8 mouse cellular contexts compared by ENCODE assay signal in genomic region chr3:104541139-104542064, GRCm38 (mm10). TPM values are rescaled to one million over a fixed set of nuclear protein-coding genes. Genes with fewer than 3 reads are reported as not detected.
DNase-seq lines count a peak whose midpoint lies in the region; ATAC-seq lines count a peak whose summit lies in the region.

No protein-coding gene starts in this region.

- H3K4me2 ChIP-seq in embryonic facial prominence, embryonic 12.5 days (replicated peaks), result peak overlapping the region; percentile 44
- peak overlapping the region; percentile 61 for H3K4me2 ChIP-seq in limb, embryonic 13.5 days (replicated peaks)
- peak overlapping the region; percentile 50 for H3K4me2 ChIP-seq in midbrain, embryonic 16.5 days (ENCODE audit: low read length)

- no peak overlapping the region; the same call in 1 of the 2 replicates for H3K9ac ChIP-seq in embryonic facial prominence, embryonic 12.5 days
- peak overlapping the region; percentile 48; the same call in 1 of the 2 replicates for H3K9ac ChIP-seq in limb, embryonic 13.5 days
- peak overlapping the region; percentile 10; the same call in 1 of the 2 replicates for H3K9ac ChIP-seq in midbrain, embryonic 16.5 days (ENCODE audit: low read depth, low read length)

- peak overlapping the region; percentile 69 for H3K27ac ChIP-seq in embryonic facial prominence, embryonic 12.5 days
- H3K27ac ChIP-seq in limb, embryonic 13.5 days, result peak overlapping the region; percentile 89
- H3K27ac ChIP-seq in midbrain, embryonic 16.5 days (ENCODE audit: low read length), result no peak overlapping the region

- DNase-seq in CD4-positive, CD25-positive, alpha-beta regulatory T cell, adult 2 months (ENCODE audit: low read depth, low spot score), result peak; percentile 24
- DNase-seq in heart, adult 18-20 months, result peak; percentile 71 to 86
- DNase-seq in kidney, adult 8-10 months, result peak; percentile 49 to 56
- peak; percentile 55 to 58 for DNase-seq in spleen, postnatal 36 days (ENCODE audit: low spot score in 2 of 2)

- H3K27me3 ChIP-seq in embryonic facial prominence, embryonic 12.5 days, result no peaks in the 10 kb centered on the region
- no peaks in the 10 kb centered on the region for H3K27me3 ChIP-seq in limb, embryonic 13.5 days
- H3K27me3 ChIP-seq in midbrain, embryonic 16.5 days (ENCODE audit: control insufficient read depth, insufficient read depth, low read depth, low read length), result no peaks in the 10 kb centered on the region

- H3K4me3 ChIP-seq in embryonic facial prominence, embryonic 12.5 days, result peak overlapping the region; percentile 26; the same call in 1 of the 2 replicates
- peak overlapping the region; percentile 28 for H3K4me3 ChIP-seq in limb, embryonic 13.5 days
- H3K4me3 ChIP-seq in midbrain, embryonic 16.5 days (ENCODE audit: low read depth, low read length), result peak overlapping the region; percentile 23; the same call in 1 of the 2 replicates

- 7% methylated on average over 21 of the region's 21 CpGs for WGBS in embryonic facial prominence, embryonic 12.5 days
- 3% methylated on average over 21 of the region's 21 CpGs for WGBS in limb, embryonic 13.5 days
- 9% methylated on average over 21 of the region's 21 CpGs for WGBS in midbrain, embryonic 16.5 days

- H3K4me1 ChIP-seq in embryonic facial prominence, embryonic 12.5 days, result peaks cover 9% of the 10 kb centered on the region
- peaks cover 26% of the 10 kb centered on the region for H3K4me1 ChIP-seq in limb, embryonic 13.5 days
- peaks cover 3% of the 10 kb centered on the region; the same call in 1 of the 2 replicates for H3K4me1 ChIP-seq in midbrain, embryonic 16.5 days (ENCODE audit: control insufficient read depth, insufficient read depth, low read length)

- H3K9me3 ChIP-seq in embryonic facial prominence, embryonic 12.5 days, result no peaks in the 10 kb centered on the region
- H3K9me3 ChIP-seq in limb, embryonic 13.5 days, result no peaks in the 10 kb centered on the region
- no peaks in the 10 kb centered on the region for H3K9me3 ChIP-seq in midbrain, embryonic 16.5 days (replicated peaks; ENCODE audit: control insufficient read depth, low read length, poor library complexity, severe bottlenecking)

- ATAC-seq in CD4-positive, CD25-positive, alpha-beta regulatory T cell, adult 4 months, result no peak
- ATAC-seq in embryonic facial prominence, embryonic 12.5 days (ENCODE audit: insufficient number of reproducible peaks, insufficient read depth, low FRiP score, low TSS enrichment), result peak; percentile 53
- ATAC-seq in limb, embryonic 13.5 days (ENCODE audit: low FRiP score, low read depth), result peak; percentile 69
- peak; percentile 85 for ATAC-seq in midbrain, embryonic 16.5 days

- H3K36me3 ChIP-seq in embryonic facial prominence, embryonic 12.5 days, result no peaks in the 10 kb centered on the region
- no peaks in the 10 kb centered on the region for H3K36me3 ChIP-seq in limb, embryonic 13.5 days
- no peaks in the 10 kb centered on the region for H3K36me3 ChIP-seq in midbrain, embryonic 16.5 days (ENCODE audit: control insufficient read depth, insufficient read depth, low read length)

RNA-seq across cellular contexts. Expression of gene Lrig2, which starts 29.7 kb away (rescaled TPM):
- 1 to 10 TPM; 6.4 to 7.6 TPM for polyA plus RNA-seq in CD4-positive, CD25-positive, alpha-beta regulatory T cell, adult 4 months (2017; shearing (Covaris generic))
- polyA plus RNA-seq in embryonic facial prominence, embryonic 12.5 days (2016; fragmentation: Nextera tagmentation; extraction: Ambion mirVana), result 26.7 and 27.7 TPM in 2 replicates
- total RNA-seq in heart, adult 18-20 months (2021), result 1 to 10 TPM; 7.9 to 9.4 TPM
- polyA plus RNA-seq in limb, embryonic 13.5 days (2015; fragmentation: Nextera tagmentation; extraction: Ambion mirVana), result 21.5 and 23.0 TPM in 2 replicates
- polyA plus RNA-seq in midbrain, embryonic 16.5 days (2015; fragmentation: Nextera tagmentation; extraction: Ambion mirVana), result 30.7 and 31.7 TPM in 2 replicates

Comparison
In these comparisons a context has a peak if more than half of its experiments do, and no peak if none do; other contexts are left out.
1. DNase-seq: peak in every context shown above with its lines; median percentile 78 in heart, adult 18-20 months; 56 in spleen, postnatal 36 days; 52 in kidney, adult 8-10 months; 24 in CD4-positive, CD25-positive, alpha-beta regulatory T cell, adult 2 months.